Mouse (Mus musculus) forebrain, postnatal 0 days (tissue): Measurements from ENCODE around the gene Sytl2. TPM values are rescaled to one million over a fixed set of nuclear protein-coding genes. Genes with fewer than 3 reads are reported as not detected.

ENCODE experiments used
- ATAC-seq: fragments of 200-750 bp; cut with Nextera tagmentation; 2 replicates; pipeline ENCODE4 v1.8.0; 2017; ENCODE audit warnings: mild to moderate bottlenecking, moderate library complexity
- DNase-seq: peaks from one replicate; pipeline ENCODE4 v3.0.0-alpha.2; 2015
- H3K27ac ChIP-seq: fragments of 300-500 bp; sonication (generic); 2 replicates; pipeline ENCODE4 v1.5.1; 2014; ENCODE audit warnings: low read depth, mild to moderate bottlenecking, antibody characterized with exemption, low read length, moderate library complexity, mixed read lengths
- H3K27me3 ChIP-seq: fragments of 300-500 bp; sonication (generic); 2 replicates; pipeline ENCODE4 v1.6.1; 2014; ENCODE audit warnings: mild to moderate bottlenecking, low read length, mixed read lengths; ENCODE audit not compliant: insufficient read depth
- H3K36me3 ChIP-seq: fragments of 300-500 bp; sonication (generic); 2 replicates; pipeline ENCODE4 v1.6.1; 2014; ENCODE audit warnings: mild to moderate bottlenecking, moderate library complexity; ENCODE audit not compliant: insufficient read depth
- H3K4me1 ChIP-seq: fragments of 300-500 bp; sonication (generic); 2 replicates; pipeline ENCODE4 v1.6.1; 2014; ENCODE audit warnings: antibody characterized with exemption; ENCODE audit not compliant: insufficient read depth
- H3K4me2 ChIP-seq: fragments of 300-500 bp; sonication (generic); 2 replicates; pipeline ENCODE4 v1.6.1; 2014; ENCODE audit warnings: low read depth, mild to moderate bottlenecking, moderate library complexity
- H3K4me3 ChIP-seq: fragments of 300-500 bp; sonication (generic); 2 replicates; pipeline ENCODE4 v1.5.1; 2014; ENCODE audit warnings: low read depth, low read length, mixed read lengths
- H3K9ac ChIP-seq: fragments of 300-500 bp; sonication (generic); 2 replicates; pipeline ENCODE4 v1.6.1; 2014; ENCODE audit warnings: mild to moderate bottlenecking
- H3K9me3 ChIP-seq: fragments of 300-500 bp; sonication (generic); 2 replicates; pipeline ENCODE4 v1.6.1; 2016; ENCODE audit warnings: low read length
- CTCF ChIP-seq: sonication (generic); IDR thresholded peaks from 2 replicates; pipeline ENCODE4 v1.5.1; 2016; ENCODE audit warnings: antibody characterized with exemption, control low read depth, low read depth
- WGBS: fragments of 180-500 bp; shearing (Covaris S2); extraction: QIAGEN DNeasy Blood & Tissue Kit; methylation state at CpG from one replicate; pipeline ENCODE4 v1.1.7; 2014; 5-methylcytosine and 5-hydroxymethylcytosine counted together
- polyA plus RNA-seq: library from polyadenylated mRNA; unstranded; fragments of >200 nt; fragmentation: Nextera tagmentation; extraction: Ambion mirVana; gene quantifications from 2 replicates; pipeline ENCODE4 v1.2.1, GENCODE M21; 2015
- total RNA-seq: library from RNA; depleted of rRNA; stranded (reverse); fragments of >200 nt; gene quantifications from 2 replicates; pipeline ENCODE4 v1.2.3, GENCODE M21; 2014

Sytl2 gene
- total and polyA plus RNA-seq, 2 experiments from 2014 or later: 5.2 to 6.5 TPM

DNA sequence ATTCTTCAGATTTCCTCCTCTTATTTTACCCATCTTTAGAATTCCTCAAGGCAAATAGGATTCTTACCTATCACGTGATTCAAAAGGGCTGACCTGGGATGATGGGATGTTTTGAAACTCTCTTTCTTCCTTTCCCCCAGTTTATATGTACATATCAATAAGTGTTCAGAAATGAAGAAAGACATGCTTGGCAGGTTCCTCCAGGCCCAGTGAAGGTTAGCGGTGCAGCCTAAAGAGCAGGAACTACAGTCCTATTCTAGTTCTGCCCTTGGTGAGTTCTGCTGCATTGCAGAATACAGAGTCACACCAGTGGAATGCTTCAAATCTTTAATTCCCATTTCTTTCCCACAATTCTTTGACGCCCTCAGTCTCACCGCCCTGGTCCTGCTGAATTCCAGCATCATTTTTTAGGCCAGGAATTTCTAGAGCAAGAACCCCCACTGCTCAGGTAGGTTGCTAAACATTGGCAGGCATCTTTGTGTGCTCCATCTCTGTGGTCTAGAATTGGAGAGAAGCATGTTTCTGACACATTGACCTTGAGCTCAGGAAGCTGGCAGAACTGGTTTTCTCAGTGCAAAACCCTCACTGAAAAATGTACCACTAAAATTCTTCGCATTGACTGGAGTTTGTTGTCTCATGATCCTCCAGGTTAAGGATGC is 45.9 kb downstream of the Sytl2 start:
- Histone ChIP-seq H3K4me1 (no peaks in the 10 kb centered on the region), H3K9me3 (no peaks in the 10 kb centered on the region), H3K4me2 (no peak overlapping the region), H3K36me3 (no peaks in the 10 kb centered on the region), H3K9ac (no peak overlapping the region), H3K4me3 (no peak overlapping the region), H3K27me3 (no peaks in the 10 kb centered on the region), H3K27ac (no peak overlapping the region)
- DNase-seq: no peak
- TF ChIP-seq CTCF: no peak
- no peak for ATAC-seq
- WGBS: 87% methylated on average over 5 of the region's 5 CpGs

DNA sequence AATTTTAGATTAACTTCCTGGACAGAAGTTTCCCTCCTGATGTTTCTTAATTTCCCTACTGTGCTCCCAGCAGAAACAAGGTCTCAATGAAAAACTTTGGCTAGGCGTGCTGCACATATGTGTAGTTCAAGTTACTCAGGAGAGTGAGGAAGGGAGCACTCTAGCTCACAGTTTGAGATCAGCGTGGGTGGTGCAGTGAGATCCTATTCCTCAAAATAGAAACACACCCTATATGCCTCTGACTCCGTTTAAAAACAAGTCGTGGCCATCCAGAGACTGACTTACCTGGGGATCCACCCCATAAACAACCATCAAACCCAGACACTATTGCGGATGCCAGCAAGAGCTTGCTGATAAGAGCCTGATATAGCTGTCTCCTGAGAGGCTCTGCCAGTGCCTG is 47.0 kb downstream of the Sytl2 start:
- H3K27me3 ChIP-seq: no peaks in the 10 kb centered on the region
- 83% methylated on average over 5 of the region's 5 CpGs for WGBS
- H3K9me3 ChIP-seq: no peaks in the 10 kb centered on the region
- H3K4me2 ChIP-seq: no peak overlapping the region
- no peak for DNase-seq
- no peaks in the 10 kb centered on the region for H3K36me3 ChIP-seq
- ATAC-seq: no peak
- TF ChIP-seq CTCF: no peak
- H3K4me3 ChIP-seq: no peak overlapping the region
- no peak overlapping the region for H3K9ac ChIP-seq
- H3K27ac ChIP-seq: no peak overlapping the region
- H3K4me1 ChIP-seq: no peaks in the 10 kb centered on the region

DNA sequence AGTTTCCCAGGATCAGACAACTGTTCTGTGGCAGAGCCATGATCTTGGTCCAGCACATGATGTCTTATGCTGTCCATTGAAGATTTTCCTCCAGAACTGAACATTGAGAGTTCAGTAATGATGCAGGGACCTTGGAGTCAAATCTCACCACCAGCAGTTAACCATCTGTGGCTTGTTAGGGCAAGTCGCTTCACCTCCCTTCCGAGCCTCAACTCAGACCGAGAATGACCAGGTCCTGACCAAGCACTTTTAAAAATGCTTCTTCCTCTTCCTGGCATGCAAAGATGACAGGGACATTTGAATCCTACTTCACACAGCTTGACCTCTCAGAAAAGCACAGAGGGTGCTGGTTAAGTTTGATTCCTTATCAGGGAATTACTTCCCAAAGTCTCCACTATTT is 50.1 kb downstream of the Sytl2 start:
- no peaks in the 10 kb centered on the region for H3K9me3 ChIP-seq
- ATAC-seq (no peak), DNase-seq (no peak)
- WGBS: 92% methylated on average over 3 of the region's 3 CpGs
- H3K9ac ChIP-seq: no peak overlapping the region
- H3K36me3 ChIP-seq: no peaks in the 10 kb centered on the region
- H3K4me1 ChIP-seq: no peaks in the 10 kb centered on the region
- H3K27ac ChIP-seq: no peak overlapping the region
- no peak overlapping the region for H3K4me3 ChIP-seq
- TF ChIP-seq CTCF: no peak
- H3K4me2 ChIP-seq: no peak overlapping the region
- no peaks in the 10 kb centered on the region for H3K27me3 ChIP-seq

DNA sequence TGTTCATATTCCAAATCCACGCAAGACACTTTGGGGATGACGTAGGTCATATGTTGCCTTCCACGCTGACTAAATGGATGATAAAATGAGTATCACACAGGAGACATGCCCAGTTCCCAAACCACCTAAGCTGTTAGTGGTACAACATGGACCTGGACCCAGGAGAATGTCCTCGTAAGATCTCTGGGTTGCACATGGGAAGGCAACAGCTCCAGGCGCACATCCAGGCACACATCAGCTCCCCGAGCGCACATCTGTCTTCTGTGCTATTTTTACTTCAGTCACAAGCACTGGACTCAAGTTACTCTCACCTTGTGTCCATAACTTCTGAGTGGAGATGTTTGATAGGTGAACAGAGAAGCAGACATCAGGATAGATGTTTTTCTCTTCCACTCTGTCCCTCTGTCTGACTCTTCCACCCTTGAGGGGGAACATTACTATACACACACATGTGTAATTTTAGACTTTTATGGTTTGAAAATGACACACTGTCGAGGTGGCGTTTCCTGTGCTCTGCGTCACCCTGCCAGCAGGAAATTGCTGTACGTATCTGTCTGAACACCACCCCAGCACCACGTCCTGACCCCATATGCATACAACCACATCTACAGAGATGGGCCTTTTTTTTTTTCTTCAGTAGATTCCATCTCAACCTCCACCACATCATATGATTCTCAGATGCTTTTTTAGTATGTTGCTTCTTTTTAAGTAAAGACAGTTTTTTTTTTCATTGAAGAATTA is 51.6 kb downstream of the Sytl2 start:
- Histone ChIP-seq H3K27ac (no peak overlapping the region), H3K9ac (no peak overlapping the region), H3K9me3 (no peaks in the 10 kb centered on the region), H3K4me3 (no peak overlapping the region), H3K36me3 (no peaks in the 10 kb centered on the region), H3K4me2 (no peak overlapping the region), H3K4me1 (no peaks in the 10 kb centered on the region), H3K27me3 (no peaks in the 10 kb centered on the region)
- DNase-seq (no peak), ATAC-seq (no peak)
- no peak for TF ChIP-seq CTCF
- WGBS: 89% methylated on average over 12 of the region's 12 CpGs

DNA sequence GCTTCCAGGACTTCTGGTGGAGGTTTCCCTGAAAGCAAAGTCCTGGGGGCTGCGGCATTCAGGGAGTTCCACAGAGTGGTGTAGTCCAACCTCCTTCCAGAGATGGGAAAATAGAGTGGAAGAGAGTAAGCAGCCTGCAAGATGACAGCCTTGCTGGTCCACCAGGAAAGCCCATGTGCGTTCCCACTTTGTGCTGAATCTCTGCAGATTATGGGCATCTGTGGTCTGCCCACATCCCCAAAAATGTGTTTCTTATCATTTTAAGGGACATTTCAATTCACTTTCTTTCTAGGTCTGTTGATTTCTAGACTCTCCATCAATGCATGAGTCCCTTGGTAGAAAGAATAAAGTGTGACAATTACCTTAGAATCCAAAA is 52.2 kb downstream of the Sytl2 start:
- Histone ChIP-seq H3K4me2 (no peak overlapping the region), H3K27ac (no peak overlapping the region), H3K27me3 (no peaks in the 10 kb centered on the region), H3K4me3 (no peak overlapping the region), H3K4me1 (no peaks in the 10 kb centered on the region), H3K9ac (no peak overlapping the region), H3K36me3 (no peaks in the 10 kb centered on the region), H3K9me3 (no peaks in the 10 kb centered on the region)
- WGBS: 90% methylated on average over 2 of the region's 2 CpGs
- TF ChIP-seq CTCF: no peak
- no peak for ATAC-seq
- no peak for DNase-seq

DNA sequence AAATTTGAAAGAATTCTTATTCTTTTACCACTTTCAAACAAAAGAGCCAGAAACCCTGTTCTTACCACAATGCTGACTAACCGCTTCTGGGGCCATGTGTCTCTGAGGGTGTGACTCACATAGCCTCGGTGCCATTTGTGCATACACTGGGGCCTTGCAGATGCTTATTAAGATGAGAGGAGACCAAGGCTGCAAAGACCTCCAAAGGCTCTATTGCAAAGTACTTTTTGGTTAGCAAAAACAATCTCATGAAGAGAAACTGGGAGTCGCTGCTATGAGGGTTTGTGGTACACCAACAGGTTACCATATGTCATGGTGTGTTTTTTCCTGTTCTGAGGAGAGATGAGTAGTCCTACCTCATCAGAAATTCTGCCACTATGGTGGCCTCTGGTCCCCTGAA is 53.4 kb downstream of the Sytl2 start:
- H3K27me3 ChIP-seq: no peaks in the 10 kb centered on the region
- no peak overlapping the region for H3K9ac ChIP-seq
- ATAC-seq: no peak
- no peaks in the 10 kb centered on the region for H3K4me1 ChIP-seq
- 88% methylated on average over 3 of the region's 3 CpGs for WGBS
- H3K4me3 ChIP-seq: no peak overlapping the region
- H3K27ac ChIP-seq: no peak overlapping the region
- H3K9me3 ChIP-seq: no peaks in the 10 kb centered on the region
- DNase-seq: no peak
- TF ChIP-seq CTCF: no peak
- H3K4me2 ChIP-seq: no peak overlapping the region
- H3K36me3 ChIP-seq: no peaks in the 10 kb centered on the region

DNA sequence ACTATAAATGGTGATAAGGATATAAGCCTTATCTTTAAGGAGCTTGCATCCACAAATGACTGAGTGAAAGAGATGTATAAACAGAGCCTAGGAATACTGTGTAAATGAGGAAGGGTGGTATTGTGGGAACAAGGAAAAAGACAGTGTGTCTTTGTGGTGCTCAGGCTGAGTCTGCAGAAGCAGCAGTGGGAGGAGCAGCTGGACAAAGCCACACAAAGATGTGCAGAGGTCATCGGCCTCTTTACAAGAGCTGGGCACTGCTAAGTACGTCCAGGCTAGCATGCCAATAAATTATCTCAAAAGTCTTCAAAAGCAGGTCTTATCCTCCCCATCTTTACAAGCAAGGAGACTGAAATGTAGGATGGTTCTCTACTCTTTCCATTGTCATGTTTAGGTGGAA is 53.9 kb downstream of the Sytl2 start:
- Histone ChIP-seq H3K4me3 (no peak overlapping the region), H3K9ac (no peak overlapping the region), H3K36me3 (no peaks in the 10 kb centered on the region), H3K27ac (no peak overlapping the region), H3K4me1 (no peaks in the 10 kb centered on the region), H3K9me3 (no peaks in the 10 kb centered on the region), H3K27me3 (no peaks in the 10 kb centered on the region), H3K4me2 (no peak overlapping the region)
- ATAC-seq: no peak
- no peak for TF ChIP-seq CTCF
- no peak for DNase-seq
- WGBS: 78% methylated on average over 2 of the region's 2 CpGs
